Mouse (Mus musculus) frontal cortex, postnatal 10 days (tissue): Measurements from ENCODE around the gene Immp2l.
"Not testable (repeated sequence)": the region's sequence is repeated elsewhere in the genome, so short reads cannot be mapped to it uniquely, and the experiment has no call there.

Experiments used
- DNase-seq, 2 experiments: peaks; one replicate each; pipeline ENCODE4 v3.0.0; 2022; ENCODE audit warnings: low spot score in 2 of 2, mixed read lengths in 1 of 2

Immp2l gene

GRCm38 (mm10) chr12:41023511-41024421, at the start of gene Immp2l:
Gene Immp2l (plus strand): TSS chr12:41024090.
- DNase-seq: peak; percentile 85 to 91

- no peak for DNase-seq
Measured at GRCm38 (mm10) chr12:40978719-40979500, 45.0 kb upstream of the Immp2l start.

GRCm38 (mm10) chr12:40979716-40980115, 44.2 kb upstream of the Immp2l start:
- no peak for DNase-seq

DNA sequence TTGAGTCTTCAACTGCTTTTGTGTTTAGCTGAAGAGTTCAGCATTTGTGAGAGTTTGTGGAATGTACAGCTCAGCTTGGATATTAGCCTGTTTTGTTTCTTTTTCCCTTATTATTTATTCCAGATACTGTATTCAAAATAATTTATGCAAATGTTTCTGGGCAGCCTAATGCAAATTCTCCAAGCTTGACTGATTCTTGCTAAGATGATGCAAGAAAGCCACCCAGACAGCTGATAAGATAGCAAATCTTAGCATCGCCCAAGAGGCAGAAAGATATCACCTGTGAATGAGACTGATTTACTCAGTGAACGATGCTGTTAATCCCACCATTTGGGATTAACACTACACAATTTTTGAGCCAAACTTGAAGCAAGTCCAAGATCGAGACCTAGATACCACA, 43.7 kb upstream of the Immp2l start:
- no peak for DNase-seq

DNA sequence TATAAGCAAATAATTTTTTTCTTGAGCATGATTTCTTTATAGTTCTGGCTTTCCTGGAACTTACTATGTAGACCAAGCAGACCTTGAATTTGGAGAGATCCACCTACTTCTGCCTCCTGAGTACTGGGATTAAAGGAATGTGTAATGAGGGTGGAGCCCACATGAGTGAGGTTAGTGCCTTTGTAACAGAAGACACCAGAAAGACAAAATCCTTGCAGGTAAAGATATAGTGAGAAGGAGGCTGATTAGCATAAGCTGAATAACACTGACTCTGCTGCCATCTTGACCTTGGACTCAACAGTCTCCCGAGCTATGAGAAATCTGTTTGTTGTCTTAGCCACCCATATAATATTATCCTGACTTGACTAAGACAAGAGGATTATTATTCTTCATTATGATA, 40.9 kb upstream of the Immp2l start:
- DNase-seq: no peak

GRCm38 (mm10) chr12:40984735-40985134, 39.2 kb upstream of the Immp2l start:
- DNase-seq: no peak

- no peak for DNase-seq
Measured at GRCm38 (mm10) chr12:40985791-40986190, 38.1 kb upstream of the Immp2l start.

DNA sequence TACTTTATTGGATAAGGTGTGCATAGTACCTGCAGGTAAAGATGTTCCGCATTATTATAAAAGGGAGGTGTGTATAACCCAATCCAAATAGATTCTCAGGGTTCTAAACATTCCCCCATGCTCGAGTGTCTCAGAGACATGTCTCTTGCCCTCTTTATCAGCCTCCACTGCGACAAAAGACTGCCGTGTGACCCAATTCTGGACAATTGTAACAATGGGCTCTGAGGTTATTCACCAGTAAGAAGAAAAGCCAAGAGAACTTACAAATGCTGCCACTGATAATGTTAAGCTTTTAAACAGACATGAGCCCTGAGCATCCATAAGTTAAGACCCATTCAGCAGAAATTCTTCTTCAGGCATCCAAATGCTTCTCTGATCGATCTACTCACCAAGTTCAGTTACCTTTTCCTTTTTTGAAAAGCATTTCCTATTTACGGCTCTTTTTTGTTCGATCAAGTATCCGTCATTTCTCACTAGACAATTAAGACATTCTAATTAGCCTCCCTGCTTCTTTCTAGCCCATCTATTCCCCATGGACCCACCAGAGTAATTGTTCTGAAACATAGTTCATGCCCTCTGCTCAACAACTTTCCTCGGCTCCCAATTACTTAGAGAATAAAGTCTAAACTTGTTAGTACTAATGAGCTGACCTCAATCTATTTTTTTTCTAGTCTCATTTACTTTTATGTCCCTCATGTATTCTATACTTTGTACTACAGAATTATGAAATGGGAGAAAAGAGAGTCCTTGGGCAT, 35.4 kb upstream of the Immp2l start:
- DNase-seq: no peak

GRCm38 (mm10) chr12:40991647-40992046, 32.2 kb upstream of the Immp2l start:
- no peak for DNase-seq

DNA sequence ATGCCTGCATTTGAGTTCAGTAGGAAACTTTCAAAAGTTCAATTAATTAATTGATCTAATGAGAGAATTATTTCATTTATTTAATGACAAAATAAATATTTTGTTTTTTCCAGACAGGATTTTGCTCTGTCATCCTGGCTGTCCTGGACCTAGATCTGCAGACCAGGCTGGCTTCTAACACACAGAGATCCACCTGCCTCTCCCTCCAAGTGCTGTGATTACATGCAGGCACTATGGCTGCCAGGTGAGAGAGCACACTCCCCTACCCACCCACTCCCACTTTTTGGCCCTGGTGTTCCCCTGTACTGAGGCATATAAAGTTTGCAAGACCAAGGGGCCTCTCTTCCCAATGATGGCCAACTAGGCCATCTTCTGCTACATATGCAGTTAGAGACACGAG, 31.7 kb upstream of the Immp2l start:
- DNase-seq: not testable (repeated sequence)

- DNase-seq: no peak
Measured at GRCm38 (mm10) chr12:40994846-40995245, 29.0 kb upstream of the Immp2l start.

GRCm38 (mm10) chr12:40995618-40996370, 28.1 kb upstream of the Immp2l start:
- no peak for DNase-seq

DNA sequence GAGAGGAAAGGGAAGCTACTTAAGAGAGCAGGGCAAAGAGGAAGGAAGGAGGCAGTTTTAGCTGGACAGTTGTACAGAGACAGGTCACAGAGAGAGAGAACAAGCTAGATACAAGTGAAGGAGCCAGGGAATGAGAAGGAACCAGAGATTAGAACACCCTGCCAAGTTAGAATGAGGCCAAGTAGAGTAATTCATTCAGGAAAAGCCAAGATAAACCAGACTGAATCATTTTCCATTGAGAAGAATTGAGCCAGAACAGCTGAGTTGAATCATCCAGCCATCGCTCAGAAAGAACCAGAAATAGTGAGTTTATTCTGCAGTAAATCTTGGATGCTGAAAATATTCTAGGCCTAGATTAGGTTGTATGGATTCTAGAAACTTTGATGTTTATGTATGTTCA, 1.4 kb upstream of the Immp2l start:
- DNase-seq: no peak

DNA sequence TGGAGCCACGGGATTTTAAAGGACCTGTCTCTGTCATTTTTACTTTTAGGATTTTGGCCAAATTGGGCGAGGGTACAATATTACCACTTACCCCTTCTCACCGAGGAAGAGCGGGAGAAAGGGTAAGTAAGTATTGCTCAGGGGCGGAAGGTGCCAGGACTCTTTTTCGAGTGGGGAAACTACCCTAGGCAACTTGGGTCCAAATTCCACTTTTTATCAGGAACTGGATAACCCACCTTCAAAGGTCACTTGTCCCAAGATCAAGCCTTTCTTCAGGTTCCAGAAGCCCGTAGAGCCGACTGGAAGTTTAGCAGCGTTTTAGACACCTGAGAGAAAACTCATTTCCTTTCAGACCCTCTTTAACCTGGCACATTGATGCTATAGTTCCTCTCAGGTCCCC, 622 bp downstream of the Immp2l start:
- DNase-seq: no peak

DNA sequence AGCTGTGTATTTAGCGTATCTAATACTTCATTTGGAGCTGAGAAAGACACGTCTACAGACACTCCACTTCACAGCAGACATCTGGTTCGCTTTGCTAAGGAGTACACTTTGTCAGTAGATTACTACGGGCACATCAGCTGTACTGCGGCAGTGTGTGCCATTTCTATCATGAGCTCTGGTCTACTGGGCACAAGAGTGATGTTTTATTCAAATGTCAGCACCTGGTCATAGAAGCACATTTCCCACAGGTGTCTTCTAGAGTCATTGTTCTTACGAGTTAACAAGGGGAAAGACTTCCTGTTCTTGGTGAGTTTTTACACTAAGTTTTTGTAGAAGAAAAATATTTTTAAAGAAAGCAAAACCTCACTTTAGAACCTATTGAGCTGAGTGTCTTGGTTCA, 3.6 kb downstream of the Immp2l start:
- no peak for DNase-seq

- DNase-seq: no peak
Measured at GRCm38 (mm10) chr12:41031119-41031518, 7.2 kb downstream of the Immp2l start.

- no peak for DNase-seq
Measured at GRCm38 (mm10) chr12:41033196-41033595, 9.3 kb downstream of the Immp2l start.

- no peak for DNase-seq
Measured at GRCm38 (mm10) chr12:41039834-41040233, 15.9 kb downstream of the Immp2l start.

GRCm38 (mm10) chr12:41041737-41042136, 17.8 kb downstream of the Immp2l start:
- DNase-seq: no peak

DNA sequence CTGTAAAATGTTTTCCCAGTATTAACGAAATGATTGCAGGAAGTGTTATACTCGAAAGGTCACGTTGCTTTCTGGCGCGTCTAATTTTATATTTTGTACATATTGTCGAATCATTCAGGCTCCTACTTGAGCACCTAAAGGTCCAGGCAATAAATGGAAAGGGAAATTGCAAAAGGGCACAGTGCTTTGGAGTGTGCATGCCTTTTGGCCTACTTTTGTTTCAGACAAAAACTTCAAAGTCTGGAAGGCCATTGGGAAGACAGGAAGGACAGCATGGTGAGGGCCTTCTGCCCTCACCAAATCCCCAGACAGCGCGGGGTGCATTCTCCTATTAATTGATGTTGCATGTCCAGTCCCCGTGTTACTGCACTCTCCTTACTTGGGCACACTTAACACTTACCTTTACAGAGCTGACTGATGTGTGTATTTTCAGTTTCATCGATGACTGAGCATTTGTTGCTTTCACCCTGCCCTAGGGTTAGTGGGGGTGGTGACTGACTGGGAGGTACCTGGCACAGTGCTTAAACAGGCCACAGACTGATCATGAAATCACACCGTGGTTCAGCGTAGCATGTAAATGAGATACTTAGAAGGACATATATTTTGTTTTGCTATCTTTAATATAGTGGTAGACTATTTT, 20.7 kb downstream of the Immp2l start:
- no peak for DNase-seq
